Mouse (Mus musculus): ENCODE measurements around the gene Slc39a11. TPM values are rescaled to one million over a fixed set of nuclear protein-coding genes. Genes with fewer than 3 reads are reported as not detected.

Slc39a11 gene
- polyA plus RNA-seq (2017; shearing (Covaris generic)) = 10 to 100 TPM; 12.5 to 17.1 TPM

DNA sequence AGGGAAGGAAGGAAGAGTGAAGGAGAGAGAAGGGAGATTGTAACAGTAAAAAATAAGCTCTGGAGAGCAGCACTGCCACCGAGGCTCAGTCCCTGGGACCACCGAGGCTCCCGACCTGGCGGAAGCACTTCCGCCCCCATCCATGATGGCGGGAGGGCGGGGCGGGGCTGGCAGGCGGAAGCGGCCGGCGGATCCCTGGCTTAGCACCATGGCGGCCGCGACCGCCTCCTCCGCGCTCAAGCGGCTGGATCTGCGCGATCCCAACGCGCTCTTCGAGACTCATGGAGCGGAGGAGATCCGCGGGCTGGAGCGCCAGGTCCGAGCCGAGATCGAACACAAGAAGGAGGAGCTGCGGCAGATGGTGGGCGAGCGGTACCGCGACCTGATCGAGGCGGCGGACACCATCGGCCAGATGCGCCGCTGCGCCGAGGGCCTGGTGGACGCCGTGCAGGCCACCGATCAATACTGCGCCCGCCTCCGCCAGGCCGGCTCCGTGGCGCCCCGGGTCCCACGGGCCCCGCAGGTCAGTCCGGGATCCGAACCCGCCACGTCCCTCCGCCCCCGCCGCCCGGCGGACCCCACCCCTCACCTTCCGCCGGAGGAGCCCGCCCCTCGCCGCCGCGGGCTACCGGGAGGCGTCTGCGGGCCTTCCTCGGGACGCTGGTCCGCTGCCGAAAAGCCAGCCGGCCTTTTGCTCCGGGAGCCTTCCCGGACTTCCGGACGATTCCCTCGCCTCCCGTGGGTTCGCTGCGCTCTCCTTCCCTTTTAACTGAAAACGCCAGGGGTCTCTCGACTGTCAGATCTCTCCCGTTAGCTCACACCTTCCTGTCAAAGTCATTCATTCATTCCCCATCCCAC, at the start of gene Slc39a11:
Slc39a11 (minus strand) TSS at position 727 of the 858 bp plus-strand sequence.
- peak; percentile 70 for ATAC-seq

DNA sequence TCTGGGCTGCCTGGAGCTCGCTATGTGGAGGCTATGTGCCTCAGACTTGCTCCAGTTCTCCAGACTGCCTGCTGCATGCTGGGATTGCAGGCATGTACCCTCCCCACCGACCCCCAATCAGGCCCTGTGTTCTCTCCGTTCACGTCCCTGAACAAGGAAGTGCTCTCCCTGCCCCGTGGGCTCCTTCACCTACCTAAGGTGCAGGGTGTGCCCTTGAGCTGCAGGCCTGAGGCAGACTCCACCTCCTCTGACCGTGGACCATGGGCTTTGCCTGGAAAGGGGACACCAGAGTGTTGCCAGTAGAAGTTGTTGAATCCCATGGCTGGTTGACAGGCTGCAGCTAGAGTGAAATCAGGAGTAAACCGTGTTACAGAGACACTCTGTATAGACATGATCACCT, 49.8 kb upstream of the Slc39a11 start:
- ATAC-seq = no peak

DNA sequence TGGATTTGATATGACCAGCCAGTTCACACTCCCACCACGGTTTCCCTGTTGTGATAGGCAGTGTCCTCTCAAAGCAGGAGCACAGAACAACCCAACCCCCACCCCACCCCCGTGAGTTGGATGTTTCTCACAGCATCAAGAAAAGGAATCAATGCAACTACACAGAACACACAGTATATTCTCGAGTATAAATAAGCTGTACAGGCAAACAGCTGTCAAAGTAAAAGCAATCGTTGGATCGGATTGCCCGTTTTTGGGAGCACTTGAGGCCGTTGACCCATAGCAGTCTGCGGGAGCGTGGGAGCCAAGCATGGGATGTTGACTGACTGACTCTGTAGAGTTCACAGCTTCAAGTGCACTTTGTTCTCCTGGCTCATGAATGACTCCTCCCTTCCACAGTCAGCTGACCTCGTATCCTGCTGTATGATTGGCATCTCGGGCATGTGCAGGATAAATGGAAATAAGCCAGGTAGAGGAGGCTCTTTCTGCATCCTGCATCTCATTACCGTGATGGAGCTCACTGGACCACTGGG, 48.2 kb upstream of the Slc39a11 start:
- ATAC-seq = no peak

DNA sequence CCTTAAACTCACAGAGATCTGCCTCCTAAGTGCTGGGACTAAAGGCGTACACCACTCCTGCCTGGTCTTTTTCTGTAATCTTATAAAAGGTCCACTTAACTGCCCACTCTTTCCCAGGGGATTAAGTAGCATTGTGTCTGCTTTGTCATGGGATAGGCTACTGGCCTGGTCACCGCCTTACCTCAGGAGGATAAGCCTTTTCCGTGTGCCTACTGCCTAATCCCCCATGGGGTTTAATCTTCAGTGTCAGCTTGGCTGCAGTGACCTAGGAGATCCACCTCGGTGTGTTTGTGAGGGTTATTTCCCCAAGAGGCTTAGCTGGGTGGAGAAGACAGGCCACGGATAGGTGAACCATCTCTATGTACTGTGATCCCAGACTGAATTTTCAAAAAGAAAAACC, 47.7 kb upstream of the Slc39a11 start:
- no peak for ATAC-seq

DNA sequence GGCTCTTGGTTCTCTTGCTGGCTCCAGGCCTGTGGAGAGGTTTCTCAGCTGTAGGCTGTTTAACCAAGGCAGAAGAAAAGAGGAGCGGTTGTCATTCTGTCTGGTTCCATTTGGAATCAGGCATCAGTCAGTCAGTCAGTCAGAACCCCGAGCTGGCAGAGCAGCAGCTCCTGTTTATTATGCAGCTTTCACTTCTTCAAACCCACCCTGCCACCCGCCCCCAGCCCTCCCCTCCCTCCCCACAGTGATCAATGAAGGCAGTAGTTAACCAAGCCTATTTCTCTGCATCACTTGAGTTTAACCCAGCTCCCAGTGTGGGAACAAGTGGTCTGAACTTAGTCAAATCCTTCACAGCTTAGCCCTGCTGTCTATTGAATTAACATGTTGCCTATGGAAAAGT, 42.0 kb upstream of the Slc39a11 start:
- ATAC-seq = no peak

DNA sequence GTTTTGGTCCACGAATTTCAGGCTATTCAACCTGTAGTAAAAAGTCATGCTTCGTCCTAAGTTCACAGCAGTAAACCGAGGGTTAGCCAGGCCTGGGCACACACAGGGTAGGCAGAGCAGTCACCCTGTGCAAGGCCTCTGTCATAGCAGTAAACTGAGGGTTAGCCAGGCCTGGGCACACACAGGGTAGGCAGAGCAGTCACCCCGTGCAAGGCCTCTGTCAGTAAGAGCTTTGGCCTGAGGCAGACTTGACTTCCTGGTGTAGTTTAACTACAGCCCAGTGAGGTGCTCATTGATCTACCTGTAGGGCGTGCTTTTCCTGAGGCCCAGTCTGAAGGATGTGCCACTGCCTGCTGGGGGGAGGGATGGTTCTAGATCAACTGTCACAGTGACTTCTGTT, 41.4 kb upstream of the Slc39a11 start:
- no peak for ATAC-seq

DNA sequence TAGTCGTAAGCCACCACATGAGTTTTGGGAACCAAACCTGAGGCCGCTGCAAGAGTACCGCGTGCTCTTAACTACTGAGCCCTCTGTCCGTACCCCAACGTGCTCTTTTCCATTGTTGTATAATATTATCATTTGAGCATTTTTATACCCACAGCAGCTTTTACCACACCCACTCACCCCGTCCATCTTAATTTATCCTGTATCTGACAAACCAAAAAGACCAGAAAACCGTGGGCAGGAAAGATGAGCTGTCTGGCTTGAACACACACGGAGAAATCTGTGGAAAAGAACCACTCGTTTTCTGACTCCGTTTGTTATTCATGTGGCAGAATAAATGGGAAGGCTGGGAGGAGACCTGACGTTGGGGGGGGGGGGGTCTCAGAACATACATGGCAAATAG, 40.6 kb upstream of the Slc39a11 start:
- ATAC-seq = no peak

DNA sequence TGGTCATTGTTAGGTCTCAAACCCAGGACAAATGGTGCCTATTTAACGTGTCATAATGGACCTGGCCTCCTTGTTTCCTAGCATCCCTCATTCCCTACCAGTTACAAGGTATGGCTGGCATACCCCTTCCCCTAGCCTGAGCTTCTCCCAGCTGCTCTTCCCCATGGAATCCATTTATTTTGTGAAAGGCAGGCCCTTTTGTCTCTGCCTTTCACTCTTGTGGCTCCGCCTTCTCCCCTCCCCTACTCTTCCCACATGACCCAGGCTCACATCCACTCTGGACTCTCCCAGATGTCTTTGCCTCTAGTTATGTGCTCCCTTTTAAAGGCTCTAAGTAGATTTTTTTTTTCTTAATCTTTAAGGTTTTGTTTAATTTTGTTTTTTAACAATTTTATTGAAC, 37.2 kb upstream of the Slc39a11 start:
- no peak for ATAC-seq

DNA sequence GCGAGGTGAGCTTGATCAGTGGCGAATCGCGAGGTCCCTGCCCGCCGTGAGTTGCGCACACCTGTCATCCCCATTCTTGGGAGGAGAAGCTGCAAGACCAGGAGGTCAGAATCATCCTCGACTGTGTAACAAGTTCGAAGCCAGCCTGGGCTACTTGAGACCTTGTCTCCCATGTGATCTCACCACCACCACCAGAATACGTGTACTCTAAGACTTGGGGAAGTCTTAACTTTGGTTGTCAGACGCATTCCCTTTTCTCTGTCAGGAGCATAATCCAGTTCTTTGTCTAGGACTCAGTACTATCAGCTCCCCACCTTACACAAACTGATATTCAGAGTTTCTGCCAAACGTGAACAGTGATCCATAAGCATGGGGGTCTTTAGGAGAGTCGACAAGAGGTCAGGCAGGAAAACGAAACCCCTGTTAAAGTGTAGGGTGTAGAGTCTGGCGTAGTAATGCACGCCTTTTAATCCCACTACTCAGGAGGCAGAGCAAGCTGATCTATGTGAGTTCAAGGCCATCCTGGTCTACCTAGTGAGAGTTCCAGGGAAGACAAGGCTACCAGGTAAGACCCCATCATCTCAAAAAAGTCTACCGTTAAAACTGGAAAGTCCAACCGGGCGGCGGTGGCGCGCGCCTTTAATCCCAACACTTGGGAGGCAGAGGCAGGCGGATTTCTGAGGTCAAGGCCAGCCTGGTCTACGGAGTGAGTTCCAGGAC, 35.0 kb upstream of the Slc39a11 start:
- no peak for ATAC-seq

DNA sequence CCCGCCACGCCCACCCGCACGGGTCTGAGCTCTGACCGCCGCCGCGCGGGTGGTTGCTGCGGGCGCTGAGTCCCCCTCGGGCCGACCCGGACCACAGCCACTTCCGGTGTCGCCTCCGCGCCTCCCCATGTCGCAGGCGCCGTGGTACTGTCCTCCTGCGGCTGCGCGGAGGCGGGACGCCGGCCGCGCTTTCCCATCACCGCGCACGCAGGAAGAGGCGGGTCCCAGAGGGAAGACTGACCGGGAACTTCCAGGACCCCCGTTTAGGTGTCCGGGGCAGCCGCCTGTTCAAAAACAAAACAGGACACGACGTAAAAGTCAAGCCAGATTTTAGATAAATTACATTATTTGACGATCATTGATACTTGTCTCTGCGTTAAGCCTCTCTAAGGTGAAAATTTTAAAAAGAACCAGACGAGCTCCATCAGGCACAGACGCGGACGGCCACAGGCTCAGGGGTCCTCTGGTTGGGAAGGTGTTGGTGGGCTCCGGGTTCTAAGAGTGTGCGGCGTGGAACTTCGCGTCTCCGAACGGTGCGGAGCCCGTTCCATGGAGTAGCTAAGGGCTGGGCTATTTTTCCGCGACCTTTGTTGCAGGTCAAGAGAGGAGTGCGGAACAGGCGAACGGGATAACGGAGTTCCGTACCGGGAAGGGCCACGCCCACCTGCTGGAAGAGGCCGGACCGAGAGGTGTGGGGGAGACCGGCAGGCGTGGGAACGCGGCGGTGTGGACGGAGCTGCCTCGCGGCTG, 34.3 kb upstream of the Slc39a11 start, which contains the start of the genes Fam104a and D11Wsu47e:
Fam104a (minus strand) TSS at position 199 of the 750 bp plus-strand sequence.
D11Wsu47e (plus strand) TSS at position 456 of the 750 bp plus-strand sequence.
- peak; percentile 87 for ATAC-seq

DNA sequence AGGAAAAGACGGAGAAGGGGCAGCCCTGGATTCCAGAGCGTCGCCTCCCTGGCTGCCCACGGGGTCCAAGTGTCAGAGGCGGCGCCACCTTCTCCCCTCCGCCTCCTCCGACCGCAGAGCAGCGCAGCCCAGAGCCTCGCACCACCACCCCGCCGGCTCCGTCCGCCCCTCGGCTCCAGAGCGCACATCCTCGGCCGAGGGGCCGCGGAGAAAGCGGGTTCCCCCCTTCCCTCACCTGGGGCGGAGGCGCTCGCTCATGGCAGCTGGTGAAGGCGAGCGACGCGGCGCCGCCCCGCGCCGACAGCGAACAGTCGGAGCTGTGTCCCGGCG, 33.7 kb upstream of the Slc39a11 start:
- no peak for ATAC-seq

DNA sequence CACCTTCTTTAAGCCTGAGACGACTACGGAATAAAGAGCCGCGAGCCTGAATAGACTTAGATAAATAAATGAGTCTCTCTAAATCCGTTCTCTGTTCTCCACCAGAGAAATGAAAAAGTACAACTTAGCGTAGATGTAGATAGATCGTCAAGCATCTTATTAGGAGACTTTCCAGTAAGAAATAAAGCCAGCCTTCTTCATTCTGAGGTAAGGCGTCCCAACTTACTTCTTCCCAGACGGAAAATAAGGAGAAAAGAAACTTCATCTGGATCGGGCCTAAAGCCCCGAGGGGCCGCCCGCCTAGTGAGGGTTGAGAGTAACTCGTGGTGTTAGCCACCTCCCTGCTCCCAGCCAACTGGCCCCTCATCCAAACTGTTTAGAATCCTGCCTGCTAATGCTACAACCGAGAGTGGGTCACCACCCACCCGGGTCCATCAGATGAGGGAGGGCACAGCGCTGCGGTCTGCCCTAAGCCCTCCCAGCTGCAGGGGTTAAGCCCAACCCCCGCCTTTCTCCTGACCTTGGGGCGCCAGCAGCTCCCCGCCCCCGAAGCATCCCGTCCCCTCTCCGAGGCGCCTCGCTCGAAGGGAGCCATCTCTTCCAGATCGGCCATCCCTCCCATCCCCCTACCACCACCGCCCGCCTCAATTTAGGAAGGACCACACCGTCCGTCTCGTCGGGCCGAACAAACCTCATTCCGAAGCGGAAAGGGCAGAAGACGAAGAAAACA, 33.2 kb upstream of the Slc39a11 start:
- ATAC-seq = no peak

DNA sequence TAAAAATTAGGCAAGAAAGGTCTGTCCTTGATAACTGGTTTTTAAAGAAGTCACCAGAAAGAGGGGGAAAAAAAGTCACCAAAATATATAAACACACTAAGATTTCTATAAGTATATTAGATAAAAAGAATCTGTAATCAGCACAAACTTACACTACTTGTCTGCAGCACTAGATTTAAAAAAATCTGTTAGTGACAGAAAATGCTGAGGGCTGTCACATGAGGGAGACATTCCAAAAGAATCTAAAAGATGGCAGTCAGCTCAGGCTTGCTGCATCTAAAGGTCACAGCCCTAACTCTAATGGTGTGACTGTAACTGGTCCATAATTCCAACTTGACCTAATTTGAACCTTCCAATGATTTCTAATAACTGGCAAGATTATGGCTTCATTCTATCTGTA, 32.1 kb upstream of the Slc39a11 start:
- no peak for ATAC-seq

DNA sequence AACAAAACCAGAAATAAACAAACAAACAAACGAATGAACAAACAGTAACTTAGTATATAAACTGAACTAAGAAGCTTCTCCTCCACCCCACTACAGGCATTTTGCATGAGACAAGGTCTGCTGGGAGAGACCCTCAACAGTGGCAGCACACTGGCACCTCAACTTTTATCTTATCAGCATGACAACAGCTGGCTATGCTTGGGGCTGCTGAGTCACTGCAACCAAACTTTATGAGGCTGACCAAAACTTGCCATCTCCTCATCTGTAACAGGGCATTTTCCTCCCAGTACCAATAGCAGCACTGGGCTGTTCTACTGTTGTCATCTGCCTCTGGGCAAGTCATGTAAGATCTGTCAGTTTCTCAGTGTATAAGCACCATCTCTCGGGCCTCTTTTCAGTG, 31.1 kb upstream of the Slc39a11 start:
- no peak for ATAC-seq

DNA sequence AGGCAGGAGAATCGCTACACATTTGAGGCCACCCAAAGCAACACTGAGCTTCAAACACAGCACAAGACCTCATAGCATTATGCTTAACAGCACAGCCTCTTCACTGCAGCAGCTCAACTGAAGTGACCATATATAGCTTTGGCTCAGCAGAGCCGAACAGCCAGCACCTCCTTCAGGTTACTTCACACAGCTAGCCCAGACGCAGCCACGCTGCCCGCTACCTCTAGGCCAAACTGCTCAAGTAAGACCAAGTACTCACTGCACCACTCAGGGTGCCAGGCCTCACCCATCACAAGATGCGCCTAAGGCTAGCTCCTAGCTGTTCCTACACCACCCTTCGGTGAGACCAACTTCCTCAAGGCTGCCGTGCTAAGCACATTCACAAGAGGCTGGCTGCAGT, 28.5 kb upstream of the Slc39a11 start:
- ATAC-seq = no peak

DNA sequence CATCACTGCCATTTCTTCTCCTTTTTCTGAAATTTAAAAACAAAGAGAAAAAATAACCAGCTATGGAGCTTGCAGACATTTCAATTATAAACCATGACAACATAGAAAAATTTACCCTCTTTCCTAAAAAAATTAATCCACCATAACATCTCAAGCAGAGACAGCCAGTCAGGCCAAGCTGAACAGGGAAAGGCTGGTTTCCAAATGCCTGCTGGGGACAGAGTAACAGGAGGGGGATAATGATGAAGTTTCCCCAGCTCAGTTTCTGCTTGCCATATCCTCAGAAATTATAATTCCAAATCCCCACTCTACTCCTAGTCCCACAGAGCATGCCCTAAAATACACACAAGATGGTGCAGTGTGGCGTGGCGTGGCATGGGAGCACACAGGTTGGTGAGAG, 27.5 kb upstream of the Slc39a11 start:
- no peak for ATAC-seq

DNA sequence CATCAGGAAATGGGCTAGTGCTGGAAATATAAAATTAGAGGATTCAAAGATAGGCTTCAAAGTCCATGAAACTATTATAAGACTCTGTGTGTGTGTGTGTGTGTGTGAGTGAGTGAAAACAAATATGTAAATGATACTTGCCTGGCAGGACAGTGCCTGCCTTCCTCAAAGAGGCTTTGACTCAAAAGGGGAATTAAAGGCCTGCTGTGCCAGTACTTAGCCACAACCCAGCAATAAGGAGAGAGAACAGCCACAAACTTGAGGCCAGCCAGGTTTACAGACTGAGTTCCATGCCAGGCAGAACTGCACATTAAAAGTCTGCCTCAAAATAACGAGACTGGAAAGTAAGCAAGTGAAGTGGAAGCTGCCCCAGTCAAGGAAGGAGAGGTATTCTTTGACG, 27.0 kb upstream of the Slc39a11 start:
- no peak for ATAC-seq

DNA sequence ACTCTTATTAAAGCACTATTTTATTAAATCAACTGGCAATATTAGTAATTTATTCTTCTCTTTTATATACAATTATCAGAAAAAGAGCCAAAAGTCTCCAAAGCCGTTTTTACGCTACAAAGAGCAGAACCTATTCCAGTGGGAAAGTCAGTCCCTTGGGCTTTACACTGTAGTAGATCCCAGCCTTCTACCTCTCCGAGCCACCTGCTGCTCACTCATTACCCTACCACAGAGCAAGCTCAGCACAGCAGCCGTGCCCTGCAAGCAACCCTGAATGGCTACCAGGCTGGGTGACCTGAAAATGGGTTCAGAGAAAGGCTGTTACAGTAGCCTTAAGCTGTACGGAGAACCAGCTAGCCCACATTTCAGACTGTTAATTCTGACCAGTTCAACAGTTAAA, 24.7 kb upstream of the Slc39a11 start:
- no peak for ATAC-seq

DNA sequence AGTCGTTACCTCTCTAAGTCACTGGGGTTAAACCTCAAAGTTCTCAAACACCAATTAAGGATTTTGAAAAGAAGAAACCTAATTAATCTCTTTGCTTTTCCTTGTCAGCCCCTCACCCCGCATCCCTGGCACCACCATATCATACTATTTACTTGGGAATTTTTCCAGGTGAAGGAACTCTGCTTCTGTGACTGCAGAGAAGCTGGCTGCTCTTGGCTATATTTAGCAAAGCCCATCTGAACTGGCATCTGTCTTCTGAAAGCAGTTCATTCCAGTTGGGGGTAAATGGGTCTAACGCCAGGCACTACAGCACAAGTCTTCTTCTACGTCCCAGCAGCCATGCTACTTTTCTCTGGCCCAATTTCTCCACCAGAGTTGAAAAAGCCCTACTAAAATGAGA, 23.7 kb upstream of the Slc39a11 start:
- ATAC-seq = no peak

DNA sequence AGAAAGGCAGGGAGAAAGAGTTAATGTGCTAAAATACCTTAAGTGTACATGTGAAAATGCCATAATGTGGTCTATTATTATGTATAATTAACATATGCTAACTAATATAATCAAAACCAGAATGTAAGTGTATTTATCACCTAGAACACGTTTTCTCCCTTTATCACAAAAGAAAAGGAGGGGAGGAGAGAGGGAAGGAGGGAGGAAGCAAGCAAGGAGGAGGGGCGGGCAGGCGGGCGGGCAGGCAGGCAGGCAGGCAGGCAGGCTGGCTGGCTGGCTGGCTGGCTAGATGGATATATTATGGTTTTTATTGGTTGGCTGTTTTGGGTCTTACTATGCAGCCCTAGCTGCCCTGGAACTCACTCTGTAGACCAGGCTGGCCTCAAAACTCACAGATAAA, 19.8 kb upstream of the Slc39a11 start:
- no peak for ATAC-seq

DNA sequence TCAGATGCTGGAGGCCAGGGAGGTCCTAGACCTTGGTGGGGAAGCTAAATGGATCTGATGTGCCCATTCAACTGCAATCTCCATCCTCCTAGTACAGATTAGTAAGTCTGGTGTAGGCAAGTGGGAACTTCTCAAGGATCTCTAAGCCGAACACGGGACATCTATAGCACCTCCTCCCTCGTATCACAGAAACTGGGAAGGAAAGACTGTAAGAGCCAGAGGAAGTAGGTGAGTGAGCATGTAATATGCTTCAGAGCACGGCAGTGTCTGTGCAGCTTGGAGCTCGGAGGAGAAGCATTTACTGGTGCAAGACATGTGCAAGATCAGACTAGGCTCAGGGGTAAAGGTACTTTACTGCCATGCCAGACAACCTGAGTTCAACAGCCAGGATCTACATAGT, 19.0 kb upstream of the Slc39a11 start:
- ATAC-seq = no peak

DNA sequence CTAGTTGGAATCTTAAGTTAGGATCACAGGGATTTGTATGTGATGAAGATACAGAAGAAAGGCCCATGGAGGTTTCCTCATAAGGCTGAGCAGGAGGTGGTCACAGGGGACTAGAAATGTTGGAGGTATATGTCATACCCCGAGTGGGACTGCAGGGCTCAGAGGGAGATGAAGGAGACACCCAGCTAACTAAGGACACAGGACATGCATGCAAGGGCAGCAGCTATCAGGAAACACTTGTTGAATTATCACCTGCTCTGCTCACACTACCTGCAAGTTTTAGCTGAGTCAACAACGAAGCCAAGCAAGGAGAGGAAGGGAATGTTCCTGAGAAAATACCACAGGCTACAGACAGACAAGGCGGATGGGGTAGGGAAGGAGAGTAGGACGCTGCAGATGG, 17.8 kb upstream of the Slc39a11 start:
- no peak for ATAC-seq
